Mouse (Mus musculus) stomach, postnatal 0 days (tissue): ENCODE results near the gene Ino80b.

Experiments
- CTCF ChIP-seq: IDR thresholded peaks from 2 replicates; pipeline ENCODE4 v1.5.1; 2016; ENCODE audit warnings: antibody characterized with exemption, low read depth, mild to moderate bottlenecking, moderate library complexity
- EP300 ChIP-seq: optimal IDR thresholded peaks from 2 replicates; pipeline ENCODE3; 2016; ENCODE audit warnings: antibody characterized with exemption

DNA sequence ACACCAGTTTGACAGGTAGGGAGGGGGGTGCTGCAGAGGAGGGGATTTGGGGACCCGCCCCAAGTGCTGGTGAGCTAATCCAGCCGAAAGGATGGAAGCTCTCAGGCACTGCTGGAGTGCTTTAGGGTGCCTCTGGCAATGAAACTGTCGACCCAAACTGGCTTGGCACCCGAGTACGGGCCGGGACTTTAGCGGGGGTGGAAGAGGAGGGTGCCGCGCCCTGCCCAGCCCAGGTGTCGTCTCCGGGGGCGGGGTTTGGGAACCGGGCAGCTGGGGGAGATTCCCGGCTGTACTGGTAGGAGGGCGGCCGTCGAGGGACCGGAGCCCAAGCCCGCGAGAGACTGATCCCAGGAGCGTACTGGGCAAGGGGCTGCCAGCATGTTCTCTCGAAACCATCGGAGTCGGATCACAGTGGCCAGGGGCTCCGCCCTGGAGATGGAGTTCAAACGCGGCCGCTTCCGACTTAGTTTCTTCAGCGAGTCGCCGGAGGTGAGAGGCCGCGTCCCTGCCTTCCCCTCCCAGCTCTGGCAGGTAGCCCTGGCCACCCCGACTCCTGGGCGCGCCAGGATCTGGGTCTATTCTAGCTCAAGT lies 10.4 kb upstream of the Ino80b start:
- TF ChIP-seq CTCF (no peak), EP300 (no peak)
